Mouse (Mus musculus) midbrain, embryonic 11.5 days (tissue): Measurements from ENCODE around the gene Gm20538. TPM values are rescaled to one million over a fixed set of nuclear protein-coding genes. Genes with fewer than 3 reads are reported as not detected.

ENCODE experiments used
- ATAC-seq: fragments of 200-750 bp; cut with Nextera tagmentation; 2 replicates; pipeline ENCODE4 v1.8.0; 2017; ENCODE audit warnings: moderate TSS enrichment, moderate library complexity; ENCODE audit not compliant: low FRiP score
- DNase-seq: peaks from one replicate; pipeline ENCODE4 v3.0.0; 2015; ENCODE audit warnings: low spot score; ENCODE audit errors: missing footprints
- H3K27ac ChIP-seq: fragments of 300-500 bp; sonication (generic); 2 replicates; pipeline ENCODE4 v1.5.1; 2014; ENCODE audit warnings: low read depth, low read length
- H3K27me3 ChIP-seq: fragments of 300-500 bp; sonication (generic); 2 replicates; pipeline ENCODE4 v1.6.1; 2014; ENCODE audit warnings: mild to moderate bottlenecking, low read length, moderate library complexity, mixed read lengths; ENCODE audit not compliant: control insufficient read depth, insufficient read depth
- H3K36me3 ChIP-seq: fragments of 300-500 bp; sonication (generic); 2 replicates; pipeline ENCODE4 v1.6.1; 2014; ENCODE audit warnings: mild to moderate bottlenecking, low read length, moderate library complexity, mixed read lengths; ENCODE audit not compliant: control insufficient read depth, insufficient read depth
- H3K4me1 ChIP-seq: fragments of 300-500 bp; sonication (generic); 2 replicates; pipeline ENCODE4 v1.6.1; 2014; ENCODE audit warnings: low read length; ENCODE audit not compliant: control insufficient read depth, insufficient read depth
- H3K4me2 ChIP-seq: fragments of 300-500 bp; sonication (generic); 2 replicates; pipeline ENCODE4 v1.6.1; 2014; ENCODE audit warnings: mild to moderate bottlenecking, moderate library complexity
- H3K4me3 ChIP-seq: fragments of 300-500 bp; sonication (generic); 2 replicates; pipeline ENCODE4 v1.5.1; 2014; ENCODE audit warnings: low read depth, low read length
- H3K9ac ChIP-seq: fragments of 300-500 bp; sonication (generic); 2 replicates; pipeline ENCODE4 v1.6.1; 2014; ENCODE audit warnings: low read length
- H3K9me3 ChIP-seq: fragments of 300-500 bp; sonication (generic); 2 replicates; pipeline ENCODE4 v1.6.1; 2016; ENCODE audit warnings: low read length; ENCODE audit not compliant: control insufficient read depth
- WGBS: fragments of 180-500 bp; shearing (Covaris S2); extraction: QIAGEN DNeasy Blood & Tissue Kit; methylation state at CpG from one replicate; pipeline ENCODE4 v1.1.7; 2014; 5-methylcytosine and 5-hydroxymethylcytosine counted together
- polyA plus RNA-seq: library from polyadenylated mRNA; unstranded; fragments of >200 nt; fragmentation: Nextera tagmentation; extraction: Ambion mirVana; gene quantifications from 2 replicates; pipeline ENCODE4 v1.2.1, GENCODE M21; 2014

Gm20538 gene
- polyA plus RNA-seq, 1 experiment from 2014 or later: not detected

DNA sequence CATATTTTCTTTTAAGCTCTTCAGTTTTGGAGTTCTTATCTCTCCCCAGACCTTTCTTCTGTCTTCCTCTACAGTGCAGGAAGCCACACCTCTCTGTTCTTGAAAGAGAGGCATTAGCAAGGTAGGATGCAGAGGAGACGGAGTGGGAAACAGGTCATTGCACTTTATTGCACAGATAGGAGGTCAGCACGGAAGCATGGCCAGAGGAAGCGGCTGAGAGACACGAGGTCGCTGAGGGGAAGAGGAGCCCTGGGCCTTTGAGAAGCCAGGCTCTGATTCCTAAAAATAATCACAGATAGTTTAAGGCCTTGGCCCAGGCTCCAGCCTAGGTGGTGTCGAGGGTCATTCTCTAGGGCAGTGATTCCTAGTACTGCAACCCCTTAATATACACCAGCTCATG, 36.9 kb downstream of the Gm20538 start:
- Histone ChIP-seq H3K4me1 (peaks cover 47% of the 10 kb centered on the region), H3K9ac (no peak overlapping the region), H3K4me3 (no peak overlapping the region), H3K27me3 (peaks cover 91% of the 10 kb centered on the region), H3K4me2 (no peak overlapping the region), H3K36me3 (no peaks in the 10 kb centered on the region), H3K27ac (peak overlapping the region; percentile 12; the same call in 1 of the 2 replicates), H3K9me3 (no peaks in the 10 kb centered on the region)
- DNase-seq (peak; percentile 85), ATAC-seq (no peak)
- WGBS: 28% methylated on average over 6 of the region's 6 CpGs

DNA sequence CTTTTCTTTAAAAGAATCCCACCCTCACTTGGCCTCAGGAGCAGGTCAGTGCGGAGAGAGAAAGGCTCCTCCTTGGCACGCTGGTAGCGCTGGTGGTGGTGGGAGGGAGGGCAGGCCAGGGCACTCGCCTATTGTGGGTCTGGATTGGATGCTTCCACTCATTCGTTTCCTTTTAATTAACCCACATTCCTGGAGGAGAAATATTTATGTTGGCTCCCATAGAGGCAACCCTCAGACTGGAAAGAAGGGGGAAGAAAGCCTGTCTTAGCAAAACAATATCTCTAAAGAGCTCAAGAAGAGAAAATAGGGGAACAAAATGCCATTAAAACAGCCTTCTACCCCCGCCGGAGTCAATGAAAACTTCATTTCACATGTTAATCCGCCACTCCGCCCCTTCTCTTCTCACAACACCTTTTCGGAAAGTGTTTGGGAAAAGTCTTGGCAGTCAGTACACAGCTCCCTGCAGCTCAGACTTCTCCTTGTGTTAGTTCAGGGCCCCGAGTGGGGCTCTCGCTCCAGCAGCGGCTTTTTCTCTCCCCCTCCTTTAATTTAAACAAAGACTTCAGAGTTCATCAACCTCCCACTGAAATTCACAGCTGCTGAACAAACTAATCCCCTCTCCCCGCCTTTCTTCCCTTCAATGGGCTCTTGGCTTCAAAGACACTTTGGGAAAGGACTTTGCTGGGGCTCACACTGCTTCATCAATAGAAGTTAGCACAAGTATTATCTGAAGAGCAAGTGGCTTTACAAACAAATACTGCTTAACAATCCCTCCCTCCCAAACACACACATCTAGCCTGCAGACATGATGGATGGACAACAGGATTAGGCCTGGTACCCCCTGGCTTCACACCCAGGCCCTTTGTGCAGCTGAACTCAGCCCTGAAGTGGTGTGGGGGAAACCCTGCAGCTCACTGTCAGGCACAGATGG, 37.8 kb downstream of the Gm20538 start:
- H3K36me3 ChIP-seq: no peaks in the 10 kb centered on the region
- H3K27me3 ChIP-seq: peaks cover 91% of the 10 kb centered on the region
- H3K27ac ChIP-seq: peak overlapping the region; percentile 12
- H3K4me3 ChIP-seq: no peak overlapping the region
- H3K4me1 ChIP-seq: peaks cover 47% of the 10 kb centered on the region
- no peaks in the 10 kb centered on the region for H3K9me3 ChIP-seq
- H3K4me2 ChIP-seq: peak overlapping the region; percentile 25; the same call in 1 of the 2 replicates
- WGBS: 2% methylated on average over 14 of the region's 14 CpGs
- peak; percentile 87 for ATAC-seq
- H3K9ac ChIP-seq: no peak overlapping the region; the same call in 1 of the 2 replicates
- DNase-seq: peak; percentile 94

DNA sequence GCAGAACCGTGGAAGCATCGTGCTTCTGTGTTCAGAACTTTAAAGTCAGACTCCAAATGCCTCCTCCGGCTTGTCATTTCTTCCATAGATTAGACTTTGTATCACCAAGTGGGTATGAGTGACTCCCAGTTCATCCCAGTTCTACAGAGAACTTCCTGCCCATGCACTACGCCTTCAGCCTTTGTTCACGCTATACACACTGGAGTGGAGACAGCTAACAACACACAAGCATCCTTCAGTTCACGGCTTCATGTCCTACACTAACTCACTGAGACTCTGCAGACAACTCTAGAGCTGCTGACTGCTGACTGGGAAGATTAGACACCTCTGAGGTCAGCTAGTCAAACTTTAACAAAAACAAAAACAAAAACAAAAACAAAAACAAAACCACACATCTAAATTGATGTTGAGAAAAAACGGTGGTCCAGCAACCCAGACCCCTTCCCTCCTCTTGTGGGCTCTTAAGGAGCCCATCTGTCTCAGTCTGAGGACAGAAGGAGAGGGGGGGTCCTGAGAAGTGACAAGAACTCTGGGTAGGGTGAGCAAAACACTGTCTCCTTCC, 38.6 kb downstream of the Gm20538 start:
- WGBS: 11% methylated on average over 7 of the region's 7 CpGs
- no peak overlapping the region; the same call in 1 of the 2 replicates for H3K9ac ChIP-seq
- H3K27ac ChIP-seq: peak overlapping the region; percentile 12
- peak overlapping the region; percentile 25; the same call in 1 of the 2 replicates for H3K4me2 ChIP-seq
- H3K36me3 ChIP-seq: no peaks in the 10 kb centered on the region
- ATAC-seq (no peak; the same call in 1 of the 2 replicates), DNase-seq (peak; percentile 92)
- peaks cover 92% of the 10 kb centered on the region for H3K27me3 ChIP-seq
- no peaks in the 10 kb centered on the region for H3K9me3 ChIP-seq
- H3K4me3 ChIP-seq: no peak overlapping the region
- peaks cover 47% of the 10 kb centered on the region for H3K4me1 ChIP-seq

DNA sequence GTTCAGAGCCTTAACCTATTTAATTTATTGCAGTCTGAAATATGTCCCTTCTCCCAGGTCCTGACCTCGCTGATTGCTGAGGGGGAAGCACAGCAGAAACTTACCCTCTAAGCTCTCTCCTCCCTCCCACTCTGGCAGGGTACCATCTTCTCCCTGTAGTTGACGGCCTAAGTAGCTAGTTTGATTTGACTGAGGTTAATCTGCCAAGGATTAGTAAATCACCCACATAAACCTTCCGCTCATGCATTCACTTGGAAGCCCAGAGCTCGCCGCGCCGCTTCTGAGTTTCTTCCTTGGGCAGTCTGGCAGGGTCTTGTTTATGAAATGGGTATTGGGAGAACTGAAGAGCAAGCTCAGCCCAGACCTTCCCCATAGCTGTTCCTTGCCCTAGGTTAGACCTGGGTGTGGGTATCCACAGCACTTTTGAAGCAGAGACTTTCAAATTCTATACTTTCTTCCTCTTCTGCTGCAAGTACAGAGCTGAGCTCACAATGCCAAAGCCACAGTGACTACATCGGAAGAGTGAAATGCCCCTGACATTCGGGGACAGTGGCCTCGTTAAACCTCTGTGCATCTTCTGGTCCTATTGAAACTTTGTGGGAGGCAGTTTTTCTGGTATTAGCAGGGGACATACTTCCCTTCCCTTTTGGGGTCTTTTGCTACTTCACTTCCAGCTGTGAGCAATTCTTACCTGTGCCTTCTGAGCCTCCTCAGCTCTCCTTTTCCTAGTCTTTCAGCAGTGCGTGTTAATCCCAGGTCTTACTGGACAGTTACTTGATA, 39.4 kb downstream of the Gm20538 start:
- peaks cover 92% of the 10 kb centered on the region for H3K27me3 ChIP-seq
- WGBS: 5% methylated on average over 11 of the region's 11 CpGs
- H3K9ac ChIP-seq: no peak overlapping the region
- no peak for ATAC-seq
- H3K4me1 ChIP-seq: peaks cover 47% of the 10 kb centered on the region
- no peaks in the 10 kb centered on the region for H3K9me3 ChIP-seq
- H3K36me3 ChIP-seq: no peaks in the 10 kb centered on the region
- peak; percentile 94 for DNase-seq
- peak overlapping the region; percentile 0; the same call in 1 of the 2 replicates for H3K4me2 ChIP-seq
- peak overlapping the region; percentile 12 for H3K27ac ChIP-seq
- no peak overlapping the region for H3K4me3 ChIP-seq

DNA sequence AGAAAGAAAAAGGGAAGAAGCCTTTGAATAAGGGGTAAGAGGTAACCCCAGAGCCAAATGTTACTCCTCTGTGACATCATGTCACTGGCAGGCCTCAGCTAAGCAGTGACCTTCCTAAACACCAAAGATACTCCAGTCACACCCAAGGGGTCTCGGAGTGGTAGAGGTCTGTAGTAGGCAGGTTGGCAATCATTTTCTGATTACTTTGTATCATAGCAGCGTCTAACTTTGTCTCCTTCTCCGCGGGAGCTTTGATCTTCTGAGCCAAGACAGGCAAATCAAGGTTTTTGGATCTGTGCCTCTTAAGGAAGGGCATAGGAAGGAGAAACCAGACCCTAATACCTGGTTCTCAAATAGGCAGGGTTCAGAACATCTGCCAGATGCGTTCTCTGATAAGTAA, 40.0 kb downstream of the Gm20538 start:
- DNase-seq (peak; percentile 88), ATAC-seq (no peak)
- Histone ChIP-seq H3K4me3 (0 out of 2 replicates have a peak overlapping the region, but pooled peaks have one; percentile 3), H3K36me3 (no peaks in the 10 kb centered on the region), H3K4me2 (no peak overlapping the region), H3K27ac (no peak overlapping the region), H3K27me3 (peaks cover 92% of the 10 kb centered on the region), H3K4me1 (peaks cover 47% of the 10 kb centered on the region), H3K9me3 (no peaks in the 10 kb centered on the region), H3K9ac (no peak overlapping the region)
- WGBS: 13% methylated on average over 5 of the region's 5 CpGs

DNA sequence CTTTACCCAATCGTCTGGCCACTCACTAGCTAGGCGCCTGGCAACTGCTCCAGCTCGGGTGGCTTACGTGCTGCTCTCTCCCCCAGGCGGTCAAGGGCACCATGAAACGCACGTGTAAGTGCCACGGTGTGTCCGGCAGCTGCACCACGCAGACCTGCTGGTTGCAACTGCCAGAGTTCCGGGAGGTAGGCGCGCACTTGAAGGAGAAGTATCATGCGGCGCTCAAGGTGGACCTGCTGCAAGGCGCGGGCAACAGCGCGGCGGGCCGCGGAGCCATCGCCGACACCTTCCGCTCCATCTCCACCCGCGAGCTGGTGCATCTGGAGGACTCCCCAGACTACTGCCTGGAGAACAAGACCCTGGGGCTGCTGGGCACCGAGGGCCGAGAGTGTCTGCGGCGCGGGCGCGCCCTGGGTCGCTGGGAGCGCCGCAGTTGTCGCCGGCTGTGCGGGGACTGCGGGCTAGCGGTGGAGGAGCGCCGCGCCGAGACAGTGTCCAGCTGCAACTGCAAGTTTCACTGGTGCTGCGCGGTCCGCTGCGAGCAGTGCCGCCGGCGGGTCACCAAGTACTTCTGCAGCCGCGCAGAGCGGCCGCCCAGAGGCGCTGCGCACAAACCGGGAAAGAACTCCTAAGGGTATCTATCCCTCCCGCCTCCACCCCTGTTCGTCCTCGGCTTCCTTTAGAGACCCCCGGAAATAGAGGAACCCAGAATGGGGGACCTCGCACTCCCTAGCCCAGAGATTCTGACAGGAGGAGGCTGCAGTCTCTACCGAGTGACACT, 41.0 kb downstream of the Gm20538 start:
- ATAC-seq: no peak
- H3K4me1 ChIP-seq: peaks cover 43% of the 10 kb centered on the region

DNA sequence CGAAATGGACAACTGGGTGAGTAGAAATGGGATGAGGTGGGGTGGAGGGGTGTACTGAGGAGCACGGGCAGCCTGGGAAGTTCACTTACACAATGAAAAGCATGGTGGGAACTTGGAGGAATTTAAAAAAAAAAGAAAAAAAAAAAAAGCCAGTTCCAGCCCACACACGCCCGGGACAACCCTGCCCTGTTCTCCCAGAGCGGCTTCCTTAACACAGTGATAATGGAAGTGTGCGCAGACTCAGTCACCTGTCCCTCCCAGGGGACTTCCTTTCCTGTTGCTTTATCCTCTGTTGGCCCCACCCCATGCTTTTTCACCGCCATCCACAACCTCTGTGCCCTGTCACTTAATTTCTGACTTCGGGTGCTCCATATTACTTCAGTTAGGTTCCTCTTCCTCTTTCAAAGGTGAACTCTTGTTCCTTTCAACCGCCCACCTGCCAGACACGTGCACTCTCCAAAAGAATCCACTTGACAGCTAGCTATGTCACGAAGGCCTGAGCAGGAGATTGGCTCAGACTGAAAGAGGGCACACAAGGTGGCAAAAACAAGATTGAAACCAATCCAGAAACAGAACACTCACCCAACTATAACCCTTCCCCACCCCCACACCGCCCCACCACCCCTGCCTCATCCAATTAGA, 42.0 kb downstream of the Gm20538 start:
- 10% methylated on average over 12 of the region's 12 CpGs for WGBS
- DNase-seq: peak; percentile 90
- Histone ChIP-seq H3K27me3 (peaks cover 92% of the 10 kb centered on the region), H3K4me1 (peaks cover 38% of the 10 kb centered on the region), H3K4me2 (peak overlapping the region; percentile 48; the same call in 1 of the 2 replicates), H3K4me3 (peak overlapping the region; percentile 37; the same call in 1 of the 2 replicates), H3K9ac (no peak overlapping the region), H3K36me3 (no peaks in the 10 kb centered on the region), H3K9me3 (no peaks in the 10 kb centered on the region), H3K27ac (no peak overlapping the region)
- no peak for ATAC-seq

More for the DNA sequence above, 41.0 kb downstream of the Gm20538 start:
- whole genome bisulfite sequencing: 1% methylated on average over 66 of the region's 66 CpGs
- no peaks in the 10 kb centered on the region for H3K9me3 ChIP-seq
- H3K27me3 ChIP-seq: peaks cover 92% of the 10 kb centered on the region
- peak overlapping the region; percentile 48 for H3K4me2 ChIP-seq
- H3K9ac ChIP-seq: peak overlapping the region; percentile 54
- peak overlapping the region; percentile 37 for H3K4me3 ChIP-seq
- no peak overlapping the region for H3K27ac ChIP-seq
- no peaks in the 10 kb centered on the region for H3K36me3 ChIP-seq
- peak; percentile 95 for DNase-seq

DNA sequence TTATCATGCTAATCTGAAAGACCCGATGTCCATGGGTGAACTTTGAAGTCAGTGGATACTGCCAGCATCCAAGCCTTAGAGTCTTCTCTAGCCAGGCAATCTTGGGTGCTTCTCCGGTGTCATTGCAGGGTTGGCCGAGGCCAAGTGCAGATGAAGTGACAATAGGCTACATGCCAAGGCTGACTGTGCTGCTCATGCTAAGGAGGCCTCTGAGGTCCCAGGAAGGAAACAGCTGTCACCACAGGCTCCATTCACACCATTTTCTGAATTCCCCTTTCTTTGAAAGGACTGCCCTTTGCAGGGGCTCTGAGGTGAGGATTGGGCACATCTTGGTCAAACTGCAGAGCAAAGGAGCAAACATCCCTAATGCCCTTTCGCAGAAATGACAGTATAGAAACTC, 49.9 kb downstream of the Gm20538 start:
- no peak overlapping the region for H3K4me2 ChIP-seq

More for the DNA sequence above, 49.9 kb downstream of the Gm20538 start:
- WGBS: 85% methylated on average over 4 of the region's 4 CpGs
- H3K9me3 ChIP-seq: no peaks in the 10 kb centered on the region
- DNase-seq (peak; percentile 47), ATAC-seq (no peak)
- peaks cover 94% of the 10 kb centered on the region for H3K27me3 ChIP-seq
- H3K27ac ChIP-seq: no peak overlapping the region
- H3K36me3 ChIP-seq: no peaks in the 10 kb centered on the region
- no peak overlapping the region for H3K4me3 ChIP-seq
- H3K4me1 ChIP-seq: no peaks in the 10 kb centered on the region
- H3K9ac ChIP-seq: no peak overlapping the region
